Mouse (Mus musculus) CH12.LX (cell line): ENCODE results near the gene Pcca. TPM values are rescaled to one million over a fixed set of nuclear protein-coding genes. Genes with fewer than 3 reads are reported as not detected.
A peak's percentile ranks its signal among the peaks of the same experiment; 100 is the strongest.

Experiments
- DNase-seq: peaks from one replicate; pipeline ENCODE4 v3.0.0-alpha.2; 2013; ENCODE audit errors: extremely low read depth
- H3K27ac ChIP-seq: 2 replicates; pipeline ENCODE4 v1.5.1; 2012; ENCODE audit warnings: low read depth, mild to moderate bottlenecking, control low read depth, moderate library complexity; ENCODE audit not compliant: insufficient read depth
- H3K27me3 ChIP-seq: replicated peaks from 2 replicates; pipeline ENCODE3; 2012; ENCODE audit warnings: inconsistent platforms
- H3K36me3 ChIP-seq, 2 experiments: replicated peaks in 1 of 2; 2 replicates each; pipeline versions ENCODE3 to v1.6.1; 2012; ENCODE audit warnings: inconsistent platforms in 1 of 2, low read length in 1 of 2, mild to moderate bottlenecking in 1 of 2, mixed read lengths in 1 of 2, moderate library complexity in 1 of 2; ENCODE audit not compliant: control insufficient read depth in 1 of 2, insufficient read depth in 1 of 2
- H3K4me1 ChIP-seq, 2 experiments: 2 replicates each; pipeline ENCODE4 v1.6.1; 2012; ENCODE audit warnings: inconsistent platforms in 1 of 2, moderate library complexity in 1 of 2; ENCODE audit not compliant: insufficient read depth in 2 of 2, control insufficient read depth in 1 of 2
- H3K4me2 ChIP-seq: 2 replicates; pipeline ENCODE4 v1.6.1; 2012; ENCODE audit warnings: low read depth, mild to moderate bottlenecking, control low read depth; ENCODE audit not compliant: poor library complexity, insufficient read depth, severe bottlenecking
- H3K4me3 ChIP-seq, 3 experiments: fragments of 150-350 bp in 1 of 3; sonication (generic) in 1 of 3; replicated peaks in 1 of 3; 2 replicates each; pipeline versions ENCODE3 to v1.5.1; 2011 to 2012; ENCODE audit warnings: low read depth in 2 of 3, low read length in 2 of 3, mild to moderate bottlenecking in 2 of 3, moderate library complexity in 2 of 3, control low read depth in 1 of 3, improper control_type of control experiment in 1 of 3, inconsistent platforms in 1 of 3, mixed read lengths in 1 of 3; ENCODE audit not compliant: poor library complexity in 1 of 3
- H3K79me2 ChIP-seq: replicated peaks from 2 replicates; pipeline ENCODE4 v1.6.1; 2012; ENCODE audit warnings: mild to moderate bottlenecking, moderate library complexity; ENCODE audit not compliant: control insufficient read depth, poor library complexity, insufficient read depth, severe bottlenecking; ENCODE audit errors: extremely low read depth
- H3K9ac ChIP-seq: 2 replicates; pipeline ENCODE4 v1.6.1; 2012; ENCODE audit warnings: low read depth, mild to moderate bottlenecking, control low read depth, moderate library complexity; ENCODE audit not compliant: insufficient read depth
- H3K9me3 ChIP-seq: replicated peaks from 2 replicates; pipeline ENCODE3; 2012; ENCODE audit warnings: low read length, inconsistent platforms, mixed read lengths
- BHLHE40 ChIP-seq: IDR thresholded peaks from 2 replicates; pipeline ENCODE4 v1.6.1; 2011; ENCODE audit warnings: mild to moderate bottlenecking, low read depth, low read length, improper control_type of control experiment
- CHD2 ChIP-seq: IDR thresholded peaks from 2 replicates; pipeline ENCODE4 v1.6.1; 2011; ENCODE audit warnings: low read length, improper control_type of control experiment
- E2F4 ChIP-seq: IDR thresholded peaks from 2 replicates; pipeline ENCODE4 v1.6.1; 2011; ENCODE audit warnings: low read depth, low read length, improper control_type of control experiment; ENCODE audit not compliant: insufficient replicate concordance
- ELF1 ChIP-seq: IDR thresholded peaks from 2 replicates; pipeline ENCODE4 v1.6.1; 2014; ENCODE audit warnings: low read depth, mild to moderate bottlenecking, inconsistent platforms, low read length, improper control_type of control experiment
- EP300 ChIP-seq: IDR thresholded peaks from 2 replicates; pipeline ENCODE4 v1.6.1; 2011; ENCODE audit warnings: low read length, improper control_type of control experiment
- ETS1 ChIP-seq: conservative IDR thresholded peaks from 2 replicates; pipeline ENCODE4 v1.6.1; 2012; ENCODE audit warnings: low read depth, mild to moderate bottlenecking, inconsistent platforms, low read length, improper control_type of control experiment, moderate library complexity
- GABPA ChIP-seq: IDR thresholded peaks from 2 replicates; pipeline ENCODE4 v1.6.1; 2012; ENCODE audit warnings: low read depth, low read length, improper control_type of control experiment, inconsistent platforms; ENCODE audit not compliant: insufficient replicate concordance
- HCFC1 ChIP-seq: IDR thresholded peaks from 2 replicates; pipeline ENCODE4 v1.6.1; 2012; ENCODE audit warnings: low read depth, mild to moderate bottlenecking, inconsistent platforms, low read length, improper control_type of control experiment
- IRF4 ChIP-seq: IDR thresholded peaks from 2 replicates; pipeline ENCODE4 v1.6.1; 2014; ENCODE audit warnings: low read depth, mild to moderate bottlenecking, inconsistent platforms, low read length, improper control_type of control experiment
- JUN ChIP-seq: IDR thresholded peaks from 2 replicates; pipeline ENCODE4 v1.6.1; 2011; ENCODE audit warnings: low read depth, mild to moderate bottlenecking, low read length, improper control_type of control experiment, moderate library complexity; ENCODE audit not compliant: insufficient read depth
- MAX ChIP-seq: IDR thresholded peaks from 2 replicates; pipeline ENCODE4 v1.6.1; 2011; ENCODE audit warnings: low read length, improper control_type of control experiment
- MXI1 ChIP-seq: IDR thresholded peaks from 2 replicates; pipeline ENCODE4 v1.6.1; 2011; ENCODE audit warnings: mild to moderate bottlenecking, low read depth, low read length, improper control_type of control experiment
- MYC ChIP-seq: IDR thresholded peaks from 2 replicates; pipeline ENCODE4 v1.6.1; 2011; ENCODE audit warnings: low read depth, mild to moderate bottlenecking, improper control_type of control experiment, low read length
- NELFE ChIP-seq: IDR thresholded peaks from 2 replicates; pipeline ENCODE4 v1.6.1; 2011; ENCODE audit warnings: low read depth, low read length, improper control_type of control experiment
- NRF1 ChIP-seq: IDR thresholded peaks from 2 replicates; pipeline ENCODE4 v1.6.1; 2014; ENCODE audit warnings: low read depth, mild to moderate bottlenecking, inconsistent platforms, low read length, improper control_type of control experiment, moderate library complexity
- PAX5 ChIP-seq: IDR thresholded peaks from 2 replicates; pipeline ENCODE4 v1.6.1; 2012; ENCODE audit warnings: low read length, inconsistent platforms, mixed read lengths
- POLR2A ChIP-seq: IDR thresholded peaks from 2 replicates; pipeline ENCODE4 v1.6.1; 2011; ENCODE audit warnings: low read depth, mild to moderate bottlenecking, improper control_type of control experiment, low read length
- POLR2AphosphoS2 ChIP-seq: IDR thresholded peaks from 2 replicates; pipeline ENCODE4 v1.6.1; 2011; ENCODE audit warnings: low read depth, low read length, improper control_type of control experiment
- SIN3A ChIP-seq: IDR thresholded peaks from 2 replicates; pipeline ENCODE4 v1.6.1; 2012; ENCODE audit warnings: low read length, improper control_type of control experiment, inconsistent platforms
- SMC3 ChIP-seq: IDR thresholded peaks from 2 replicates; pipeline ENCODE4 v1.6.1; 2011; ENCODE audit warnings: low read depth, low read length, improper control_type of control experiment
- TBP ChIP-seq: conservative IDR thresholded peaks from 2 replicates; pipeline ENCODE4 v1.6.1; 2011; ENCODE audit warnings: low read depth, low read length, improper control_type of control experiment
- TCF12 ChIP-seq: IDR thresholded peaks from 2 replicates; pipeline ENCODE4 v1.6.1; 2014; ENCODE audit warnings: low read depth, mild to moderate bottlenecking, inconsistent platforms, low read length, improper control_type of control experiment
- UBTF ChIP-seq: IDR thresholded peaks from 2 replicates; pipeline ENCODE4 v1.6.1; 2012; ENCODE audit warnings: low read depth, mild to moderate bottlenecking, inconsistent platforms, low read length, improper control_type of control experiment, moderate library complexity
- ZMIZ1 ChIP-seq: IDR thresholded peaks from 2 replicates; pipeline ENCODE4 v1.6.1; 2012; ENCODE audit warnings: low read depth, mild to moderate bottlenecking, inconsistent platforms, low read length, improper control_type of control experiment
- ZNF384 ChIP-seq: IDR thresholded peaks from 2 replicates; pipeline ENCODE4 v1.6.1; 2012; ENCODE audit warnings: low read depth, low read length, improper control_type of control experiment, inconsistent platforms
- dilution Hi-C: fragments of 300-500 bp; cut with MboI; formaldehyde crosslinking; loops from 2 replicates; pipeline ENCODE4 v1.14.3; 2020; ENCODE audit warnings: low sequenced_read_pairs; ENCODE audit not compliant: extremely low pct_unique_long_range_greater_than_20kb, extremely low pct_ligation_motif_present
- in situ Hi-C: fragments of 300-500 bp; cut with MboI; formaldehyde crosslinking; loops from 3 replicates; pipeline ENCODE4 v1.14.3; 2019; ENCODE audit warnings: low sequenced_read_pairs, low pct_ligation_motif_present, low pct_unique_long_range_greater_than_20kb, mixed read lengths
- polyA plus RNA-seq: library from polyadenylated mRNA; unstranded; fragments of >175 nt; gene quantifications from 2 replicates; pipeline ENCODE4 v1.2.1, GENCODE M21; 2012; ENCODE audit warnings: low read depth; ENCODE audit not compliant: insufficient read length
- total RNA-seq, 2 experiments: library from RNA; depleted of rRNA; stranded (reverse); fragments of 300-350 nt in 1 of 2; fragments of >200 nt in 1 of 2; gene quantifications; 2 replicates each; pipeline ENCODE4 v1.2.3; 2012 to 2014

Gene Pcca
- total RNA-seq (2012; rRNA removed), result 25.8 and 39.0 TPM in 2 replicates
- 10.3 and 11.2 TPM in 2 replicates for total RNA-seq (2014; rRNA removed)
- 23.8 and 28.4 TPM in 2 replicates for polyA plus RNA-seq

- H3K27me3 ChIP-seq, result no peaks in the 10 kb centered on the region
- in situ Hi-C loops (no loop called here), dilution Hi-C loops (no loop called here)
- peak within 1 kb of the TSS; percentile 90 for H3K4me2 ChIP-seq
- peaks cover 0 to 6% of the 10 kb centered on the region in 2 experiments for H3K36me3 ChIP-seq
- H3K4me1 ChIP-seq, result peaks cover 2 to 11% of the 10 kb centered on the region in 2 experiments; a peak in 3 of 4 replicates
- peak within 1 kb of the TSS; percentile 71 to 96 (median 83) for H3K4me3 ChIP-seq
- DNase-seq, result peak; percentile 98
- H3K9me3 ChIP-seq, result no peaks in the 10 kb centered on the region
- TF ChIP-seq HCFC1, result peak; percentile 70
- peak; percentile 62; the same call in 1 of the 2 replicates for TF ChIP-seq ZMIZ1
- TF ChIP-seq ETS1, result no peak
- no peak for TF ChIP-seq EP300
- TF ChIP-seq CHD2, result peak; percentile 67
- TF ChIP-seq BHLHE40, result no peak
- peak; percentile 54; the same call in 1 of the 2 replicates for TF ChIP-seq ELF1
- TF ChIP-seq MYC, result peak; percentile 47; the same call in 1 of the 2 replicates
- TF ChIP-seq UBTF, result peak; percentile 77; the same call in 1 of the 2 replicates
- no peak for TF ChIP-seq ZNF384
- TF ChIP-seq NRF1, result peak; percentile 72
- TF ChIP-seq NELFE, result peak; percentile 77
- TF ChIP-seq TCF12, result peak; percentile 86
- TF ChIP-seq SIN3A, result peak; percentile 85
- no peak for TF ChIP-seq GABPA
- no peak for TF ChIP-seq POLR2AphosphoS2
- TF ChIP-seq SMC3, result 0 out of 2 replicates have a peak, but pooled peaks have one; percentile 21
- peak; percentile 82 for TF ChIP-seq TBP
- peak; percentile 82 for TF ChIP-seq POLR2A
- TF ChIP-seq IRF4, result peak; percentile 56
- no peak for TF ChIP-seq JUN
- TF ChIP-seq MAX, result peak; percentile 51; the same call in 1 of the 2 replicates
- peak; percentile 62 for TF ChIP-seq MXI1
- no peak for TF ChIP-seq PAX5
- TF ChIP-seq E2F4, result no peak
- H3K27ac ChIP-seq, result peak within 1 kb of the TSS; percentile 46
- peak within 1 kb of the TSS; percentile 80 for H3K9ac ChIP-seq
- H3K79me2 ChIP-seq, result no peaks in the 10 kb centered on the region; the same call in 1 of the 2 replicates
These were observed at the start of gene Pcca for GRCm38 (mm10) chr14:122534017-122534924. TSS of gene Pcca (plus strand) at chr14:122534324.
